In genomic region chr2:18318671-18319070, GRCm38 (mm10) we compare ENCODE assay signal across 20 mouse cellular contexts.
DNase-seq lines count a peak whose midpoint lies in the region; ATAC-seq and TF ChIP-seq lines count a peak whose summit lies in the region.
"Had no signal": no experiment of that assay in that cellular context is flagged by ENCODE, and none has a peak within 500 bp of the region (broad histone marks: within the 10 kb centered on the region; RNA-seq: fewer than 3 reads in every experiment).

No protein-coding gene starts in this region.

- ATAC-seq in midbrain, embryonic 11.5 days (ENCODE audit: low FRiP score), result no peak
- ATAC-seq in forebrain, postnatal 0 days, result no peak
- ATAC-seq: activated CD4-positive, CD25-positive, alpha-beta regulatory T cell, adult 4 months; CD4-positive, CD25-positive, alpha-beta regulatory T cell, adult 4 months; Patski had no signal

- H3K36me3 ChIP-seq in midbrain, embryonic 11.5 days (ENCODE audit: control insufficient read depth, insufficient read depth, low read length), result no peaks in the 10 kb centered on the region
- H3K36me3 ChIP-seq in midbrain, embryonic 10.5 days, result peaks cover 13% of the 10 kb centered on the region; the same call in 1 of the 2 replicates
- H3K36me3 ChIP-seq in forebrain, postnatal 0 days (ENCODE audit: insufficient read depth), result no peaks in the 10 kb centered on the region

- no peaks in the 10 kb centered on the region for H3K9me3 ChIP-seq in midbrain, embryonic 11.5 days (ENCODE audit: control insufficient read depth, low read length)
- H3K9me3 ChIP-seq in midbrain, embryonic 10.5 days (replicated peaks), result peaks cover 9% of the 10 kb centered on the region
- no peaks in the 10 kb centered on the region for H3K9me3 ChIP-seq in forebrain, postnatal 0 days (ENCODE audit: low read length)

- no peak overlapping the region for H3K27ac ChIP-seq in midbrain, embryonic 11.5 days (ENCODE audit: low read depth, low read length)
- H3K27ac ChIP-seq in midbrain, embryonic 10.5 days (replicated peaks), result no peak overlapping the region
- no peak overlapping the region for H3K27ac ChIP-seq in forebrain, postnatal 0 days (ENCODE audit: low read depth, low read length)

- H3K4me1 ChIP-seq in midbrain, embryonic 11.5 days (ENCODE audit: control insufficient read depth, insufficient read depth, low read length), result no peaks in the 10 kb centered on the region
- H3K4me1 ChIP-seq in midbrain, embryonic 10.5 days, result peaks cover 9% of the 10 kb centered on the region
- no peaks in the 10 kb centered on the region for H3K4me1 ChIP-seq in forebrain, postnatal 0 days (ENCODE audit: insufficient read depth)

- H3K4me2 ChIP-seq in midbrain, embryonic 11.5 days, result no peak overlapping the region
- no peak overlapping the region for H3K4me2 ChIP-seq in forebrain, postnatal 0 days (ENCODE audit: low read depth)

- H3K9ac ChIP-seq in midbrain, embryonic 11.5 days (ENCODE audit: low read length), result no peak overlapping the region
- no peak overlapping the region for H3K9ac ChIP-seq in forebrain, postnatal 0 days

- TF ChIP-seq CTCF in forebrain, postnatal 0 days (IDR thresholded peaks at IDR 0.05; ENCODE audit: low read depth), result no peak

- DNase-seq in midbrain, embryonic 11.5 days (ENCODE audit: low spot score, missing footprints), result peak; percentile 67
- no peak for DNase-seq in midbrain, embryonic 10.5 days (ENCODE audit: low spot score)
- peak; percentile 54 for DNase-seq in fat pad, adult 2 months (ENCODE audit: extremely low read depth, low read depth, low spot score)
- DNase-seq in gonadal fat pad, adult 2 months (ENCODE audit: low read depth), result peak; percentile 47
- no peak for DNase-seq in gastrocnemius, postnatal 25 days
- DNase-seq in forebrain, postnatal 0 days, result no peak
- DNase-seq: adrenal gland, adult 2 months; adrenal gland, adult 8-10 months; adrenal gland, postnatal 10 days; adrenal gland, postnatal 14 days; adrenal gland, postnatal 25 days; adrenal gland, postnatal 36 days; B cell, adult 2 months; cerebellum, adult 11 months; cerebellum, adult 11-12 months; cerebellum, adult 18-20 months had no signal

- no peaks in the 10 kb centered on the region for H3K27me3 ChIP-seq in midbrain, embryonic 11.5 days (ENCODE audit: control insufficient read depth, insufficient read depth, low read length)
- H3K27me3 ChIP-seq in midbrain, embryonic 10.5 days (ENCODE audit: low read depth, poor library complexity, severe bottlenecking), result no peaks in the 10 kb centered on the region
- no peaks in the 10 kb centered on the region for H3K27me3 ChIP-seq in forebrain, postnatal 0 days (ENCODE audit: insufficient read depth, low read length)
- H3K27me3 ChIP-seq: CH12.LX, Patski had no signal

- WGBS in midbrain, embryonic 11.5 days, result 86% methylated on average over 2 of the region's 2 CpGs
- WGBS in midbrain, embryonic 10.5 days, result 89% methylated on average over 2 of the region's 2 CpGs
- 83% methylated on average over 2 of the region's 2 CpGs for WGBS in forebrain, postnatal 0 days

- H3K4me3 ChIP-seq in midbrain, embryonic 11.5 days (ENCODE audit: low read depth, low read length), result no peak overlapping the region
- no peak overlapping the region for H3K4me3 ChIP-seq in midbrain, embryonic 10.5 days
- H3K4me3 ChIP-seq in forebrain, postnatal 0 days (ENCODE audit: low read depth, low read length), result no peak overlapping the region

Comparison
In these comparisons a context has a peak if more than half of its experiments do, and no peak if none do; other contexts are left out.
1. DNase-seq: peak in midbrain, embryonic 11.5 days (single experiment), fat pad, adult 2 months (single experiment) and gonadal fat pad, adult 2 months (single experiment); none in midbrain, embryonic 10.5 days (single experiment), gastrocnemius, postnatal 25 days (single experiment) and forebrain, postnatal 0 days (single experiment).